Mouse (Mus musculus) lung, adult 2 months (tissue): ENCODE measurements around the gene Wfdc3.

Source experiments
- CTCF ChIP-seq: fragments of 200-500 bp; IDR thresholded peaks from 2 replicates; pipeline ENCODE4 v1.5.1; 2011; ENCODE audit warnings: mild to moderate bottlenecking, low read length, control low read depth; ENCODE audit not compliant: insufficient read depth
- POLR2A ChIP-seq: fragments of 200-500 bp; IDR thresholded peaks from 2 replicates; pipeline ENCODE4 v1.6.1; 2011; ENCODE audit warnings: low read depth, mild to moderate bottlenecking, control low read depth, low read length, borderline replicate concordance; ENCODE audit errors: extremely low read depth

DNA sequence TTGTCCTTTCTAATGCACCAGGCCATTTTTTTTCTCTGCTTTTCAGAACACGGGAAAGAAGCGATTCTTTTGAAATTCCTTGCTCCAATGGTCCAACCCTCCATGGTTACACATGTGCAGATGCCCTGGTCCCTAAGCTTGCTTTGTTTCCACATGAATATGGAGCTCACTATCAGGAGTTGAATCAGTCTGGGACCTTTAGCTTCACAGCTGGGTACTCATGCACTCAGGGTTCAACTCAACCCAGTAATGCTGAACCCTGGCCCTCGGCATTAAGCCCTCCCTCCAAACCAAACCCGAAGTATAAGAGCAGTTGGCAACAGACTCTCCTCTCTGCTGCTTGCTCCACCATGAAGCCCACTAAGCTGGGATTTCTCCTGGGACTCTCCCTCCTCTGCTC is 47.5 kb downstream of the Wfdc3 start, which contains the start of gene Spint4:
- no peak for TF ChIP-seq POLR2A
- TF ChIP-seq CTCF, result no peak
